Mouse (Mus musculus) mouse embryonic stem cell (cell line): Measurements from ENCODE around the gene Tysnd1.

Source experiments
- in situ Hi-C, 2 experiments: fragments of 300-500 bp; cut with MboI; formaldehyde crosslinking; loops; 1 replicate in 1 of 2; 3 replicates in 1 of 2; pipeline ENCODE4 v1.14.3; 2019 to 2020; ENCODE audit warnings: low sequenced_read_pairs in 2 of 2, low pct_unique_long_range_greater_than_20kb in 1 of 2, mixed read lengths in 1 of 2; ENCODE audit not compliant: unreplicated experiment in 1 of 2

Gene Tysnd1

GRCm38 (mm10) chr10:61679545-61679944 is 15.8 kb upstream of the Tysnd1 start:
- in situ Hi-C loops, result no loop called here

GRCm38 (mm10) chr10:61680015-61680913 is 15.1 kb upstream of the Tysnd1 start, which contains the start of gene Sar1a:
Sar1a (plus strand) TSS chr10:61680299.
- in situ Hi-C loops, result no loop called here

GRCm38 (mm10) chr10:61689405-61689804 is 5.9 kb upstream of the Tysnd1 start:
- in situ Hi-C loops, result no loop called here

GRCm38 (mm10) chr10:61693563-61693962 is 1.8 kb upstream of the Tysnd1 start:
- in situ Hi-C loops, result no loop called here

- in situ Hi-C loops, result no loop called here
Observed at GRCm38 (mm10) chr10:61695703-61696559, 617 bp downstream of the Tysnd1 start.

GRCm38 (mm10) chr10:61696560-61696823 is 1.2 kb downstream of the Tysnd1 start:
- in situ Hi-C loops, result no loop called here

GRCm38 (mm10) chr10:61697028-61697427 is 1.7 kb downstream of the Tysnd1 start:
- in situ Hi-C loops, result no loop called here

- in situ Hi-C loops, result no loop called here
Observed at GRCm38 (mm10) chr10:61704663-61705062, 9.3 kb downstream of the Tysnd1 start.

- in situ Hi-C loops, result no loop called here
Observed at GRCm38 (mm10) chr10:61706412-61707375, 11.4 kb downstream of the Tysnd1 start.

- in situ Hi-C loops, result no loop called here
Observed at GRCm38 (mm10) chr10:61713601-61714000, 18.3 kb downstream of the Tysnd1 start.

GRCm38 (mm10) chr10:61714146-61714545 is 18.8 kb downstream of the Tysnd1 start:
- in situ Hi-C loops, result no loop called here

GRCm38 (mm10) chr10:61714771-61715461 is 19.6 kb downstream of the Tysnd1 start, which contains the start of gene Aifm2:
Aifm2 (plus strand) TSS chr10:61715263.
- in situ Hi-C loops, result no loop called here

- in situ Hi-C loops, result no loop called here
Observed at GRCm38 (mm10) chr10:61715462-61715837, 20.1 kb downstream of the Tysnd1 start.

- in situ Hi-C loops, result no loop called here
Observed at GRCm38 (mm10) chr10:61715996-61716864, 20.9 kb downstream of the Tysnd1 start.

GRCm38 (mm10) chr10:61717406-61718296 is 22.3 kb downstream of the Tysnd1 start:
- in situ Hi-C loops, result no loop called here

- in situ Hi-C loops, result no loop called here
Observed at GRCm38 (mm10) chr10:61720331-61720730, 25.0 kb downstream of the Tysnd1 start.
